Mouse (Mus musculus): ENCODE data around the gene Rela. TPM values are rescaled to one million over a fixed set of nuclear protein-coding genes. Genes with fewer than 3 reads are reported as not detected.
"Not testable (repeated sequence)": the region's sequence is repeated elsewhere in the genome, so short reads cannot be mapped to it uniquely, and the experiment has no call there.

The Rela gene
- total RNA-seq, 1 experiment from 2014 or later, result 44.1 TPM

DNA sequence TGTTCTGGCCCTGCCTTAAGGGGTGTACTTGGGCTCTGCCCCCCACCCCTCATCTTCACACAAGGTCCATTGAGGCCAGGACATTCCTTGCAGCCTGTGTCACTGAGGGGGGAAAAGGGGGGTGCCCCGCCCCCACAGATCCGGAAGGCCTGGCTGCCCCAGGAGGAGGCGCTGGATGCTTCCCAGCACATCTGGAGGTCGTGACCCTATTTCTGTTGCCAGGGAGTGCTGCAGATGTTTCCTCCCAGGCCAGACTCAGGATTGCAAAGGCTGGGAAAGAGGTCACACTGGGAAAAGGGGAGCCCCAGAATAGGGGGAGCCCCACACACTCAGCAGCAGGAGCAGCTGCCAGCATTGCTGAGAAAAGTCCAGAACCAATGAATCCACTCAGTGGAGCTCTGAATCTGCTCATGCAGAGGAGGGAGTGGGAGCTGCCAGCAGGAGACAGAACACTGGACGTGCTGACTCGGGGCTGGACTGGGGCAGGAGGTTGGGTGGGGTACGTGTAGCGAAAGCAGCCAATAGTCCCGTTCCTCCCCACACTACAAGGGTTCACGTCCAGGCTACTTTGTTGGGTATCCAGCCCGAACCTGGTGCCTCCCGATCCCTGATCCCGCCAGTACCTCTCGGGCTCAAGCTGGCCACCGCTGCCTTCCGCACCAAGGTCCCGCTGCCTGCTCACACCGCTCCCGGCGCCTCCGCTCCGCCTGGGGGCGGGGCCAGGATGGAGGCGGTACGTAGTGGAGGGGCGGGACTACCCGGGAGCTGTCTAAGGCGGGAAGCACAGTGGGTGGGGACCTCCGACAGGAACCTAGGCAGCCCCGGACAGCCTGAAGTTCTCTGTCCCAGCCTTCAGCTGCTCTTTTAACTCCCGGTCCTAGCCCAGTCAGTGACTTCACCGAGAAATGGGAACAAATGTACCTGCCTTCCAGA, 26.0 kb downstream of the Rela start, which contains the start of gene Sipa1:
TSS of gene Sipa1 (minus strand) at position 727 of the 933 bp plus-strand sequence.
- ATAC-seq (replicated peaks; ENCODE audit: low read depth, poor library complexity, severe bottlenecking), result peak; percentile 78

DNA sequence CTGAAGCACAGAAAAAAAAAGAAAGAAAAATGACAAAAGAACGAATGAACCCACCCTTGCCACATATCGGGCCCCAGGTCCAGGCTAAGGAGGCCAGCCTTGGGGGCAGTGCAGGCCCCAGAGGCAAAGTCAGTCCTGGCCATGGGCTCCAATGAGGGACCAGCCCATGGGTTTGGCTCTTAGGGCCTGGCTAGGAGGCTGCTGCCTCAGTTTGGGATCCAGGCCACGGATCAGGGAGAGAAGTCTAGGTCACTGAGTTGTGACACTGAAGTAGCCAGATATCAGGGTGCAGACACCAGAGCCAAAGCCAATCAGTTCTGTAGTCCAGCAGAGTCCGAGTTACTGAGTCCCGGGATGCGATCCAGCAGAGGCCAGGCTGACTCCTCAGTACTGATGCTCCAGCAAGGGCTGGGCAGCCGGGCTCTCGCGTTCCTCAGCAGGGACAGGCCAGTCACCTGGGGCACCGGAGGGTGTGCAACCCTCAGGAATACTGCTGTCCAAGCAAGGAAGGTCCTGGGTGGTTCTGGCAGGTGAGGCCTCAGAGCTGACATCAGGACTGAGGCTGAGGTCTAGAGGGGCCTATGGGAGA, 27.5 kb downstream of the Rela start:
- no peak for ATAC-seq (replicated peaks; ENCODE audit: low read depth, poor library complexity, severe bottlenecking)

DNA sequence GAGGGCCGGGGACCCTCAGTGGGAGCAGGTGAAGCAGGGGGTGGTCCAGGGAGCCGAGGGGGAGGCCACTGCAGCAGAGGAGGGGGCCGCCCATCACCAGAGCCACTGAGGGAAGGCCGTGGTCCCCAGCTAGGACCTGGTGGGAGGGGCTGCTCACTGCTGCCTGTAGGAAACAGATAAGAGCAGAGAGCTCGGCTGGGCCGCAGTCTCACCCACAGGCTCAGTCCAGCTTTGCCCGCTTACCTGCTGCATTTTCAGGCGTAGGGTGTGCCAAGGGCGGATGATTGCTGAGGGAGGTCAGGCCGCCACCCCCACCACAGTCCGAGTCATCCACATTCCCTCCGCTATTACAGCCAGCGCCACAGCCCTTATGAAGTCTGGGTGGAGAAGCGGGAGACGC, 28.2 kb downstream of the Rela start:
- ATAC-seq (replicated peaks; ENCODE audit: low read depth, poor library complexity, severe bottlenecking), result peak; percentile 26

DNA sequence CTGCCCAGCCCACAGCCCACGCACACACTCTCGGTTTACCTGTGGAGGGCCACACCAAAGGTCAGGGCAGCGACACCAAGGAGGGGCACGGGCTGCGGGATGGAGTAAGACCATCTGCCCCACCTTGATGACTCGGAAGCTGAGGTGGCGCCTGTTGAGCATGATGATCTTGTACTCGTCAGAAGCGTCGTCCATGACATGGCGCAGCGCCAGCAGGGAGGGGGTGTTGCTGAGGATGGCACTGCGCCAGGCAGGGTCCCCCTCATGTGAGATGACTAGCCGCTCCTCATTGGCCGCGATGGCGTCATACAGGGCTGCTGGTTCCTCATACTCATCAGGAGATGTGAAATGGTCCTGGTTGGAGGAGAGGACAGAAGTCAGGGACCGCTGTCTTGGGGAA, 29.1 kb downstream of the Rela start:
- ATAC-seq (replicated peaks; ENCODE audit: low read depth, poor library complexity, severe bottlenecking), result no peak

DNA sequence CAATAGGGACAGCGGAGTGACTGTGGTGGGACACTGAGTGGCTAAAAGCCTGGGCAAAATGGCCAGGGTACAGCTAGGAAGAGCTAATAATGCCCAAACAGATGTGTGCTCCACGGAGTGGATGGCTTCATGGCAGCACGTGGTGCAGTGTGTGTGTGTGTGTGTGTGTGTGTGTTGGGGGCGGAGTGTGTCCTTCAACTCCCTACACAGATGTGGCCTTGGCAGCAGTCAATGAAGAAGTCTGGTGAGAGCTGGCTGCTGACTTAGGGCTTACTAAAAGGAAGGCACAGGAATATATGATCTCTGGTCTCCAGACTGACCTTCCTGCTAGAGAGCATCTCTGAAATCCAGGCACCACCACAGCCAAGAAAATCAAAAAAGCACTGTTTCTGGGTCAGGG, 31.1 kb downstream of the Rela start:
- ATAC-seq (replicated peaks; ENCODE audit: low read depth, poor library complexity, severe bottlenecking), result no peak

DNA sequence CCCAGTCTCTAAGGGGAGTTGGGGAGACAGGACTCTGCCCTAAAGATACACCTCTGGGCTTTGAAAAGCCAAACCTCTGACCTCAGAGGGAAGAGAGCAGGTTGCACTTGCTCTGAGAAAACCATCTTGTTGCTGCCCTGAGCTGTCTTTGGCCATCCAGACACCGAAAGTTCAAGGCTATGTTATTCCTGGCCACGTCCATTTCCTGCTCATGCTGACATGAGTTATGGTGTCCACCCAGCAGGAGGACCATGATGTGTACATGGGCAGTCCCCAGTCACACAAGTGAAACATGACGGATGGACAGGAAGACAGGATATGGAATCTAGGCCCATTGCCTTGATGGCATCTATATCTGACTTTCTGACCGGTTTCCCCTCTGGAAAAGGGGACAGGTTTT, 43.1 kb downstream of the Rela start:
- ATAC-seq (replicated peaks; ENCODE audit: low read depth, poor library complexity, severe bottlenecking), result no peak

DNA sequence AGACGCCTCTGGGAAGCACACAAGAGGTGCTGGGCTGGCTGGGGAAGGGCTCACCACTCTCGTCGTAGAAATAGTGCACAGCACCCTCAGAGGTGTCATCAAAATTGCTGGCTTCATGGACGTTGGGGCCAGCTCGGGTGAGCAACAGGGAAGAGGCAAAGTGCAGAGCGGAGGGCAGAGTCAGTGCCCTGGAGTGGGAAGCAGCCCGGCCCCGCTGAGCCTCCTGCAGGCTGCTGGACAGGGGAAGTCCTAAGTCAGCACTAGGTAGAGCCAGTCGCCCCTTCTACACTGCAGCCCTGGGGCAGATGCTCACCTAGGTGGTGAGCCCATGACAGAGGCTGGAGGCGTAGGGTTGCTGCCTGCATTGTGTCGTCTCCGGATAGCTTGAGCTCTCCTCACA, 47.0 kb downstream of the Rela start:
- ATAC-seq (replicated peaks; ENCODE audit: low read depth, poor library complexity, severe bottlenecking), result no peak

DNA sequence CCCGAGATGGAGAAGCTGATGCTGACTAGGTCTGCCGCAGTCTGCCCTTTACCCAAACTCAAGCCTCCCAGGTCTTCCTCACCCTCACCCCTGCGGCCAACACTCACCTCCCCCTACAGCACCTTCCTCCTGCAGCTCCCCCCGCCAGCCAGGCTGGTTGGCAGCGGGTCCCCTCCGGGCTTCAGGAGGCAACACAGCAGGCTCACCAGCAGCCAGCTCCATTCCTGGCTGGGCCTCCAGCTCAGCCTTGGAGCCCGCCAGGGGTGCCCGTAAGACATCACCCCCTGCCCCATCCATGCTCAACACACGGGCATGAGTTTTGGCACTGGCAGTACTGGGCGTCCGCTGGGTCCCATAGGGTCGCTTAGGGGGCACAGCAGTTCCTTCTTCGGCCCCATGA, 47.7 kb downstream of the Rela start:
- no peak for ATAC-seq (replicated peaks; ENCODE audit: low read depth, poor library complexity, severe bottlenecking)

DNA sequence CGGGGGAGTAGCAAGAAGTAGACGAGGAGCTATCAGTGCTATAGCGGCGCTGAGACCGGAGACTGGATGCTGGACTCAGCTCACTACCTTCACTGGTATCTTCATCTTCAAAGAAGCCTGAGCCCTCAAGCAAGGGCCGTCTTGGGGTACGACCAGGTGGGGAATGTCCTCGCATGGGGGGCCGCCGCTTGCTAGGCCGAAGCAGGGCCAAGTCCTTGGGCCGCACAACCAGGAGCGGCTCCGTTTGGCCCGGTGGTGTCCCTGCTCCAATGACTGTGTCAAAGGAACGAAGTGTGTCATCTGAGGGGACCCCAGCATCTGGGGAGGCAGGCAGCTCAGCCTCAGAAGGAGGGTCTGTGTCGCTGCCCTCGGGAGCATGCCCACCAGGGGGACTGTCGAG, 48.1 kb downstream of the Rela start:
- no peak for ATAC-seq (replicated peaks; ENCODE audit: low read depth, poor library complexity, severe bottlenecking)

DNA sequence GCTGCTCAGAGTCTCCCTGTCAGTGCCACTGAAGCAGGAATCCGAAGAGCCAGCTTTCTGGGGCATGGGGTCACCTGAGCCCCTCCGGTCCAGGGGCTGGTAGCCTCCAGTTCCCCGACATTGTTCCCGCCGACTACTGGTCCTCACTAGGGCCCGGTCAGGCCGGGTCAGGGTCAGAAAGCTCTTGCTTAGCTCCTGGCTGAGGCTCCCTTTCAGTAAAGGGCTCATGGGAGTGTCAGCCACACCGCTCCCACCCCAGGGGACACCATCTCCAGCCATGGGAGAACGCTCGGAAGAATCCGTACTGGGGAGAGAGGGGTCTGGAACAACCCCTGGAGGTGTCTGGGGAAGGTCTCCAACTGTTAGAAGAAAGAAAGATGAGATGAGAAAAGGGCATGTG, 48.6 kb downstream of the Rela start:
- no peak for ATAC-seq (replicated peaks; ENCODE audit: low read depth, poor library complexity, severe bottlenecking)

DNA sequence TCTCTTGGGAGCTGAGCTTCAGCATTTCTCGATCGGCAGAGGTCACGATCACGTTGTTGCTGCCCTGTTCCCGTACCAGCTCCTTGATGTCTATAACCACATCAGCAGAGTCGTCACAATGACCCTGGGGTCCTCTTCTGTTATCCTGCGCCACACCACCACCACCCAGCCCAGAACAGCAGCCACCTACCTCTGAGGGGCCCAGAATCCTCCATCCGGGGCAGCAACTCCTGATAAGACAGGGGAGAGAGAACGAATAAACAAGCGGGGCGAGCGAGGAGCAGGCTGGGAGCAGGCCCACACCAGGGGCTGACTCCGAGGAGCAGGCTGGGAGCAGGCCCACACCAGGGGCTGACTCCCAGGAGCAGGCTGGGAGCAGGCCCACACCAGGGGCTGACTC, 49.2 kb downstream of the Rela start:
- no peak for ATAC-seq (replicated peaks; ENCODE audit: low read depth, poor library complexity, severe bottlenecking)

DNA sequence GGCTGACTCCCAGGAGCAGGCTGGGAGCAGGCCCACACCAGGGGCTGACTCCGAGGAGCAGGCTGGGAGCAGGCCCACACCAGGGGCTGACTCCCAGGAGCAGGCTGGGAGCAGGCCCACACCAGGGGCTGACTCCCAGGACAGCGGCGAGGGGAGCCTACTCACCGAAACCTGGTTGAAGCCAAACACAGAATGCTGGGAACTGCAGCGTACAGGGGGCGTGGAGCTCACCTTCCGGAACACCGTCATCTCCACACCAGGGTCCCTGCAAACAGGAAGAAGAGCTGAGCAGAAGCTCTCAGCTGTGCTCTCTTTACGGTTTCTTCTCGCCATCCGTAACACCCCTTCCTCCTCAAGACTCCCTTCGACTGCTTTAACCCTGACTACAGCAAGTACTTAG, 49.7 kb downstream of the Rela start:
- ATAC-seq (replicated peaks; ENCODE audit: low read depth, poor library complexity, severe bottlenecking), result not testable (repeated sequence)

DNA sequence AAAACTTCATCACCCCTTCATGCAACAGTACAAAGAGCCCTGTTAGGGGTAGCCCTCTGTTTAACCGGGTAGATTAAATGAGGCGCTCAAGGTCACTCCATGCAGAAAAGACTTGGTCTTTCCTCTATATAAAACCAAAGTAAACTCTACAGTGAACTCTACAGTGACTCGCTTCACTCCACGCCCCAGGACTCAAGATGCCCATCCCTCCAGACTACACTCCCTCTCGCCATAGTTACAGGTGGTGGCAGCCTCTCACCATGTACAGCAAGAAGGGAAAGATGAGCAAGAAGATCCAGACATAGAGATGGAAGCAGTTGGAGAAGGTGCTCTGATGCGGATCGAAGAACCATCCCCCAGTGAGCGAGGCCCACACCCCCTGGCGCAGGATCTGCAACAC, 50.5 kb downstream of the Rela start:
- no peak for ATAC-seq (replicated peaks; ENCODE audit: low read depth, poor library complexity, severe bottlenecking)

DNA sequence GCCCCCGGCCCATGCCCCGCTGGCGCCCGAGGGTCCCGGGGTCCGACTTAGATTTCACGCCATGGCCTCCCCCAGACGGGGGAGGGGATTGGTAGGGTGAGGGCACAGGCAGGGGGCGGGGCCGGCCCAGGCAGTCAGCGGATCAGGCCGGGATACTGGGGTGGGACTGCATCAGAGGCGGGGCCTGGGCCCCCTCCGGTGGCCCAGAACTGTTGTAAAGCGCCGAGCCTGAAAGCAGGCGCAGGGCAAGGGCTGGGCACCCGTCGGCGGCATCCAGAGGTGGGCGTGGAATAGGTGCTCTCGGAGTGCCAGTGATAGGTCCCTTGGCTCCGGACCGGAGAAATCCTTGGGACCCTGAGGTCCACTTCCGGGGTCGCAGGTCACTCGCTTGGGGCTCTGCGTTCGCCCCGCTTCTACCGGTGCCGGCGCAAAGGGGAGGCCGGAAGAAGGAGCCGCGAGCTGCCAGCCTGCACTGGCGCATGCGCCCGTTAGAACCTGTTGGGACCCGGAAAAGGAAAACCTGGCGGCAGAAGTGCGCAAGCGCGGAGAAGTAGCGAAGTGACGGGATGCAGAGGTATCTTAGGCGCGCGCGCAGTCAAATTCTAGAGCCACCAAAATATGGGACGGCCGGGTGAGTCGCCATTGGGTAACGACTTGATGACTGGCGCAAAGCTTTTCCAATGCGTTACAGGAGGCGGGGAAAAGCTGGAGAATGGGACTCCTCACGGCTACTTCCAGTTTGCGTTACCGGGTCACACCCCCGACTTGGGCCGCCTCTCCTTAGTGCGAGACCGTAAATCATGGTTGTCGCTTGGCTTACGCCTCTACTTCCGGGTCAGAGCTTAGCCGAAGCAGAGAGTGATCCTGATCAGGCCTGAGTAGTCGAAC, 51.2 kb downstream of the Rela start, which contains the start of the genes Map3k11 and Pcnx3:
TSS of gene Map3k11 (plus strand) at position 543 of the 888 bp plus-strand sequence.
TSS of gene Pcnx3 (minus strand) at position 709 of the 888 bp plus-strand sequence.
- ATAC-seq (replicated peaks; ENCODE audit: low read depth, poor library complexity, severe bottlenecking), result peak; percentile 73

DNA sequence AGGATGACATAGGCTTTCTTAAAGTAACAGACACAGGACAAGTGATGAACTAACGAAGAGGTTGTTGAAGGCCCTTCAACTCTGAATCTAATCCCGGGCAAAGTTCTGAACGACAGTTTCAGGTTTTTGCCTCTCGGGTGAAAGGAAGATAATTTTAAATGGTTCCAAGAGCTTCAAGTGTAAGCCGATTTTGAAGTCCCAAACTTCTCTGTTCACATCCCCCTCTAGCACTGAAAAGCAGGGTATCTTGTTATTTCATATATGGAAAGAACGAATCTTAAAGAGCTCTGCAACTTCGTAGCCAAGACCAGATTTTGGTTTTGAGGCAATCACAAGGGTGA, 51.8 kb downstream of the Rela start:
- ATAC-seq (replicated peaks; ENCODE audit: low read depth, poor library complexity, severe bottlenecking), result no peak

DNA sequence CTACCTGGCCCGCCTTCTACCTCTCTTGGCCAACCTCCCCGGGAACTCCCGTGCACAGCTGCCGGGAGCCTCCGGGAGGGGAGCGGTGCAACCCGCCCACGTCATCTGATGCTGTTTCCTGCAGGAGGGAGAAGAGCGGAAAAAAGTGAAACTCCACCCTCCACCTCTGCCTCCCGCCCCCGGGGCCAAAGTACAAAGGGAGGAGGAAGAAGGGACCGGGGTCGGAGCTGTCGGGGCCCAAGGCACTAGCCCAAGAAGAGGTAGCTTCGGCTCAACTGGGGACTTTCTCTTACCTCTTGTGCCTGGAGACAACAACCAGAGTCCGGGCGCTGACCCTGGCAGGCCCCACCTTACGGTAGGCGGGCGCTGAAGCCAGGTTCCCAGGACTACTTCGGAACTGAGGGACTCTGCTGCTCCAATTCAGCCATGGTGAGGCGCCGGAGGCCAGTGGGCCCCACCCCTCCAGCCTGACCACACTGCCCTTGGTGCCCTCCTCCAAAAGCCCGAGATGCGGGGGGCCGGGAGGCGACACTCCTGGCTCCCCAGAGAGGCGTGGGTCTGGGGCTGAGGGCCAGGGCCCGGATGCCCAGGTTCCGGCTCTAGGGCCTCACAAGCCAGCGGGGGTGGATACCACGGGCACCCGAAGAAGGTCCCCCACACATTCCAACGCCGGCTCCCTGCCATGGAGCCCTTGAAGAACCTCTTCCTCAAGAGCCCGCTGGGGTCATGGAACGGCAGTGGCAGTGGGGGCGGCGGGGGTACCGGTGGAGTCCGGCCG, 52.5 kb downstream of the Rela start:
- ATAC-seq (replicated peaks; ENCODE audit: low read depth, poor library complexity, severe bottlenecking), result peak; percentile 60

DNA sequence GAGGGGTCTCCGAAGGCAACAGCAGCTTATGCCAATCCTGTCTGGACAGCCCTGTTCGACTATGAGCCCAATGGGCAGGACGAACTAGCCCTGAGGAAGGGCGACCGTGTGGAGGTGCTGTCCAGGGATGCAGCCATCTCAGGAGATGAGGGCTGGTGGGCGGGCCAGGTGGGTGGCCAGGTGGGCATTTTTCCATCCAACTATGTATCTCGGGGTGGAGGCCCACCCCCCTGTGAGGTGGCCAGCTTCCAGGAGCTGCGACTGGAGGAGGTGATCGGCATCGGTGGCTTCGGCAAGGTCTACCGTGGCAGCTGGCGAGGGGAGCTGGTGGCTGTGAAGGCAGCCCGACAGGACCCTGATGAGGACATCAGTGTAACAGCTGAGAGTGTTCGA, 53.1 kb downstream of the Rela start:
- no peak for ATAC-seq (replicated peaks; ENCODE audit: low read depth, poor library complexity, severe bottlenecking)

DNA sequence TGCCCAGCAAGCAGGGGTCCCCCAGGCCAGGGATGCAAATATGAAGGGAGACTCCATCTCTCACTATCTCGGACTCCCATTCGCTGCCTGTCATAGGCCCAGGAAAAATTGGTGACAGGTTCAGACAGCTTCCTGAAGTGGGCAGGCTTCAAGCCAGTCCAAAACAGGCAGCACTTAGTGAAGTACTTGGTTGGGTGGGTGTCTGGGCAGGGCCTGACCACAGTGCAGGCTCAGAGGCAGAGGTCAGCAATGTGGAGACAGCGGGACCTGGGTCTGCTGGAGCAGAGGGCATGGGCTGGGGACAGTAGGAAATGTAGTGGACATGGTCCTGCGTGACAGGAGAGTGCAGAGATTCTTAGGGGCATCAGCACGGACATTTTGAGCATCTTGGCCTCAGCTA, 54.3 kb downstream of the Rela start:
- ATAC-seq (replicated peaks; ENCODE audit: low read depth, poor library complexity, severe bottlenecking), result no peak

DNA sequence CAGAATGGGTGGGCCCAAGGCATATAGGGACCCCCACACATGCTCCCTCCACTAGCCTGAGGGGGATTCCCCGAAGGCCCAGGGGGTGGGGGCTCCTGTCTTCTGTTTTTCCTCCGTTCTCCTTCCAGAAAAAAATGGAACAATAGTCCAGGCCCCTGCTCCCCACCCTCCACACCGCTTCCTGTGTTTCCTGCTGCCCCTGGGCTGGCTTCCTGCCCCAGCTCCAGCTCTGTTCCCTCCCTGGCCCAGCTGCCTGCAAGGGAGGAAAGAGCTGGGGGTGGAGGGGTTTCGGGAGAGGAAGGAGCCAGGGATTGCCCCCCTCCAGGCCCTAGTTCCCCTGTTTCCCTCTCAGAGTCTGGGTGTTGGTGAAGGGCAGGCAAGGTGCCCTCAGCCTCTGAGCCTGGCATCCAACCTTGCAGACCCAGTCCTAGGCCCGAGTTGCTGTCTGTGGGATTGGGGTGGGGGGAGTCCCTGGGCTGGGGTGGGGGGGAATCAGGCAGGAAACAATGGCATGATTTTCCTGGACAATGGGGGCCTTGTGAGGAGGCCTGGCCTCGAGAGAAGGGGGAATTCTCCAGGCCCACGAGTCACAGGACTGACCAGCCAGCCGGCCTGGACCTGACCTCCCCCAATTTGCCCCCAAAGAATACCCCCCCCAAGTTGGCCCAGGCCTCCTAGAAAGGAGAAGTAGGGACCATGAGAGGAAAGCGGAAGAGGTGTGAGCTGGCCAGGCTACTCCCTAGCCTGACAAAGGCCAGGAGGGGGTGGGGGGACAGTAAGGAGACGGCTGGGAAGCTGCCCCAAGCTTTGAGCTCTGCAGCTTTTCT, 55.0 kb downstream of the Rela start:
- ATAC-seq (replicated peaks; ENCODE audit: low read depth, poor library complexity, severe bottlenecking), result no peak
